Mouse (Mus musculus) cerebellum, adult 8-10 months (tissue): Measurements from ENCODE around the gene Fbxo8.

ENCODE experiments used
- DNase-seq: peaks from one replicate; pipeline ENCODE4 v3.0.0; 2022

Fbxo8 gene

GRCm38 (mm10) chr8:56614235-56614634 is 63.3 kb downstream of the Fbxo8 start:
- no peak for DNase-seq

- peak; percentile 49 for DNase-seq
These were observed 64.1 kb downstream of the Fbxo8 start for GRCm38 (mm10) chr8:56615005-56615404.

GRCm38 (mm10) chr8:56616260-56616659 is 65.4 kb downstream of the Fbxo8 start:
- no peak for DNase-seq

- no peak for DNase-seq
These were observed 66.4 kb downstream of the Fbxo8 start for GRCm38 (mm10) chr8:56617271-56617670.

- no peak for DNase-seq
These were observed 68.2 kb downstream of the Fbxo8 start for GRCm38 (mm10) chr8:56619056-56619455.

GRCm38 (mm10) chr8:56619571-56619970 is 68.7 kb downstream of the Fbxo8 start:
- no peak for DNase-seq

- no peak for DNase-seq
These were observed 69.8 kb downstream of the Fbxo8 start for GRCm38 (mm10) chr8:56620691-56621090.

GRCm38 (mm10) chr8:56621093-56621492 is 70.2 kb downstream of the Fbxo8 start:
- DNase-seq, result no peak

GRCm38 (mm10) chr8:56622470-56623024 is 71.7 kb downstream of the Fbxo8 start:
- no peak for DNase-seq

GRCm38 (mm10) chr8:56623346-56623745 is 72.5 kb downstream of the Fbxo8 start:
- no peak for DNase-seq

- peak; percentile 18 for DNase-seq
These were observed 78.3 kb downstream of the Fbxo8 start for GRCm38 (mm10) chr8:56629160-56629559.

GRCm38 (mm10) chr8:56639277-56639676 is 88.4 kb downstream of the Fbxo8 start:
- DNase-seq, result no peak
